Mouse (Mus musculus) cortical plate, adult 2 months (tissue): ENCODE measurements around the gene Tbc1d16.

Experiments used
- CTCF ChIP-seq: fragments of 200-500 bp; IDR thresholded peaks from 2 replicates; pipeline ENCODE4 v1.5.1; 2011; ENCODE audit warnings: mild to moderate bottlenecking, control low read depth, low read length; ENCODE audit not compliant: insufficient read depth; ENCODE audit errors: extremely low read depth
- POLR2A ChIP-seq: fragments of 200-500 bp; IDR thresholded peaks from 2 replicates; pipeline ENCODE4 v1.6.1; 2011; ENCODE audit warnings: mild to moderate bottlenecking, low read length, control low read depth; ENCODE audit not compliant: insufficient read depth; ENCODE audit errors: extremely low read depth

- TF ChIP-seq CTCF (peak; percentile 65), POLR2A (no peak)
Observed at GRCm38 (mm10) chr11:119203423-119203822, 24.9 kb downstream of the Tbc1d16 start.
